Mouse (Mus musculus) heart, postnatal 0 days (tissue): ENCODE results near the gene Drap1. TPM values are rescaled to one million over a fixed set of nuclear protein-coding genes. Genes with fewer than 3 reads are reported as not detected.

Source experiments
- ATAC-seq: fragments of 200-750 bp; cut with Nextera tagmentation; 2 replicates; pipeline ENCODE4 v1.8.0; 2017; ENCODE audit warnings: low read depth, moderate number of reproducible peaks, moderate library complexity; ENCODE audit not compliant: insufficient read depth
- DNase-seq: peaks from one replicate; pipeline ENCODE4 v3.0.0-alpha.2; 2016; ENCODE audit warnings: low spot score
- H3K27ac ChIP-seq: fragments of 300-500 bp; sonication (generic); 2 replicates; pipeline ENCODE4 v1.5.1; 2014; ENCODE audit warnings: low read depth, mild to moderate bottlenecking
- H3K27me3 ChIP-seq: fragments of 300-500 bp; sonication (generic); 2 replicates; pipeline ENCODE4 v1.6.1; 2014; ENCODE audit warnings: low read length, mixed read lengths; ENCODE audit not compliant: control insufficient read depth, insufficient read depth
- H3K36me3 ChIP-seq: fragments of 300-500 bp; sonication (generic); replicated peaks from 2 replicates; pipeline ENCODE4 v1.6.1; 2014; ENCODE audit warnings: low read length, mixed read lengths; ENCODE audit not compliant: control insufficient read depth, insufficient read depth
- H3K4me1 ChIP-seq: fragments of 300-500 bp; sonication (generic); 2 replicates; pipeline ENCODE4 v1.6.1; 2014; ENCODE audit warnings: antibody characterized with exemption; ENCODE audit not compliant: control insufficient read depth, insufficient read depth
- H3K4me2 ChIP-seq: fragments of 300-500 bp; sonication (generic); 2 replicates; pipeline ENCODE4 v1.6.1; 2014; ENCODE audit warnings: low read depth, mild to moderate bottlenecking, low read length, moderate library complexity
- H3K4me3 ChIP-seq: fragments of 300-500 bp; sonication (generic); 2 replicates; pipeline ENCODE4 v1.5.1; 2014; ENCODE audit warnings: low read depth, low read length
- H3K9ac ChIP-seq: fragments of 300-500 bp; sonication (generic); replicated peaks from 2 replicates; pipeline ENCODE4 v1.6.1; 2014; ENCODE audit warnings: low read depth, low read length, mixed read lengths
- H3K9me3 ChIP-seq: fragments of 300-500 bp; sonication (generic); replicated peaks from 2 replicates; pipeline ENCODE4 v1.6.1; 2016; ENCODE audit warnings: low read length; ENCODE audit not compliant: control insufficient read depth
- CTCF ChIP-seq: IDR thresholded peaks from 2 replicates; pipeline ENCODE4 v1.5.1; 2016; ENCODE audit warnings: antibody characterized with exemption, control low read depth, low read depth
- EP300 ChIP-seq: IDR thresholded peaks from 2 replicates; pipeline ENCODE4 v1.6.1; 2016; ENCODE audit warnings: antibody characterized with exemption, low read depth
- WGBS: fragments of 180-500 bp; shearing (Covaris S2); extraction: QIAGEN DNeasy Blood & Tissue Kit; methylation state at CpG from one replicate; pipeline ENCODE4 v1.1.7; 2014; 5-methylcytosine and 5-hydroxymethylcytosine counted together
- polyA plus RNA-seq: library from polyadenylated mRNA; unstranded; fragments of >200 nt; fragmentation: Nextera tagmentation; extraction: Ambion mirVana; gene quantifications from 2 replicates; pipeline ENCODE4 v1.2.1, GENCODE M21; 2015
- total RNA-seq: library from RNA; depleted of rRNA; stranded (reverse); fragments of >200 nt; gene quantifications from 2 replicates; pipeline ENCODE4 v1.2.3, GENCODE M21; 2014; ENCODE audit warnings: low replicate concordance

The Drap1 gene
- total and polyA plus RNA-seq, 2 experiments from 2014 or later, result 169 to 328 TPM

DNA sequence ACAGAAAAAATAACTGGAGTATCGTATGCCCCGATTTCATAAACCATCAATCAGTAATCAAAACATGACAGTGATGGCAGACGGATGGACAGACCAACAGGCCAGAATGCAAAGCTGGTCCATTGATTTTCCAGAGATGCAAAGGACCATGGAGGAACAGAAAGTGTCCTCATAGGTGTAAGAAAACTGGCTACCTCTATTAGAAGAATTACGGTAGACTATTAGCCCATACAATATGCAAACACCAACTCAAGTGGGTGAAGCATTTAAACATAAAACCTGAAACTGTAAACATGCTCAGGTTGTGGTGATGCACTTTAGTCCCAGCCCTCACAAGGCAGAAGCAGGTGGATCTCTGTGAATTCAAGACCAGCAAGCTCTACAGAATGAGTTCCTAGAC, 29.4 kb downstream of the Drap1 start:
- H3K4me2 ChIP-seq, result no peak overlapping the region
- TF ChIP-seq CTCF (no peak), EP300 (no peak)
- no peak overlapping the region for H3K27ac ChIP-seq
- DNase-seq (no peak), ATAC-seq (no peak)
- no peak overlapping the region for H3K4me3 ChIP-seq
- no peak overlapping the region for H3K9ac ChIP-seq
- no peaks in the 10 kb centered on the region; the same call in 1 of the 2 replicates for H3K4me1 ChIP-seq
- 74% methylated on average over 4 of the region's 4 CpGs for WGBS
- no peaks in the 10 kb centered on the region for H3K27me3 ChIP-seq
- H3K9me3 ChIP-seq, result no peaks in the 10 kb centered on the region
- no peaks in the 10 kb centered on the region for H3K36me3 ChIP-seq

DNA sequence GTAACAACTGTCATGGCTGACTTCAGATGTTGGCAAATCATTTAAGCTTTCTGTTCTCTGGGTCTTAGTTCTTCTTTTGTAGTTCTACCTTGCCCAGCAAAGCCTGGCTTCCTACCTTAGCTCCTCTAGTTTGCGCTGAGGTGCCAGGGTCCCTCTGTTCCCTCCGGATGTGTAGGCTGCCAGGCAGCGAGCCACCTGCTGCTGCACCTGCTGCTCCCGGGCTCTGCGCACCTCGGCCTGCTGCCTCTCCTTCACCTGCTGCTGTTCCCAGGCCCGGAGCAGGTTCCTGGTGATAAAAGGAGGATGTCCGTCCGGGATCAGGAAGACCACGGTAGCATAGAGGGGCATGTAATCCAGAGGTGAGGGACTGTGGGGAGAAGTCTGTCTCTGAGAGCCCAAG, 30.6 kb downstream of the Drap1 start:
- WGBS, result 51% methylated on average over 10 of the region's 10 CpGs
- Histone ChIP-seq H3K27me3 (no peaks in the 10 kb centered on the region), H3K4me3 (no peak overlapping the region), H3K9ac (no peak overlapping the region), H3K4me2 (no peak overlapping the region), H3K27ac (no peak overlapping the region), H3K36me3 (no peaks in the 10 kb centered on the region), H3K4me1 (peaks cover 12% of the 10 kb centered on the region), H3K9me3 (no peaks in the 10 kb centered on the region)
- ATAC-seq (no peak), DNase-seq (no peak)
- TF ChIP-seq CTCF (no peak), EP300 (no peak)

DNA sequence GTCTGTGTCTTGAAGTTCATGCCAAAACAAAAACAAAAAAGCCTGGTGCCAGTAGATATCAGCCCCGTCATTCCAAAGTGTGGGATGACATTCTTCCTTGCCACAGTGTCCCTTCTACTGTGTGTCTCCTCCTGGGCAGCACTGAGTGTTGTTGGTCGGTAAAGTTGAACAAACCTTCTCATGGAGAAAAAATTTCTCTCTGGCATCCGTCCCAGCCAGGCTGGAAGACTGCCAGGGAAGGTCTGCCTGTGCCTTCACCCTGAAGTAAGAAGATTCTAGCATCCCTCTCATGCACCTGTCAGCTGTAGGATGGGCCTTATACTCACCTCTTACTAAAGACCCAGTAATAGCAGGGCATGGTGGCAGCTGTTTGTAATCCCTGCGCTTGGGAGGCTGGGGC, 31.9 kb downstream of the Drap1 start:
- Histone ChIP-seq H3K9me3 (no peaks in the 10 kb centered on the region), H3K36me3 (no peaks in the 10 kb centered on the region), H3K9ac (no peak overlapping the region), H3K4me1 (peaks cover 15% of the 10 kb centered on the region), H3K4me2 (no peak overlapping the region), H3K27ac (peak overlapping the region; percentile 56), H3K4me3 (no peak overlapping the region), H3K27me3 (no peaks in the 10 kb centered on the region)
- ATAC-seq, result no peak
- WGBS, result 14% methylated on average over 4 of the region's 4 CpGs
- peak; percentile 35 for DNase-seq
- TF ChIP-seq CTCF (no peak), EP300 (no peak)

GRCm38 (mm10) chr19:5390416-5390815, 34.4 kb downstream of the Drap1 start:
- H3K4me1 ChIP-seq, result peaks cover 25% of the 10 kb centered on the region
- no peaks in the 10 kb centered on the region for H3K27me3 ChIP-seq
- peak overlapping the region; percentile 85 for H3K4me2 ChIP-seq
- H3K9me3 ChIP-seq, result no peaks in the 10 kb centered on the region
- peaks cover 4% of the 10 kb centered on the region for H3K36me3 ChIP-seq
- H3K4me3 ChIP-seq, result peak overlapping the region; percentile 93; the same call in 1 of the 2 replicates
- H3K27ac ChIP-seq, result peak overlapping the region; percentile 88; the same call in 1 of the 2 replicates
- TF ChIP-seq EP300, result no peak
- peak overlapping the region; percentile 91; the same call in 1 of the 2 replicates for H3K9ac ChIP-seq
- no peak for DNase-seq
- ATAC-seq, result no peak
- 54% methylated on average over 8 of the region's 8 CpGs for WGBS

- no peaks in the 10 kb centered on the region for H3K9me3 ChIP-seq
- peak overlapping the region; percentile 91 for H3K9ac ChIP-seq
- DNase-seq (peak; percentile 30), ATAC-seq (no peak)
- H3K4me2 ChIP-seq, result peak overlapping the region; percentile 85
- H3K27ac ChIP-seq, result peak overlapping the region; percentile 88
- H3K4me1 ChIP-seq, result peaks cover 25% of the 10 kb centered on the region
- no peak for TF ChIP-seq EP300
- TF ChIP-seq CTCF, result no peak
- no peaks in the 10 kb centered on the region for H3K27me3 ChIP-seq
- WGBS, result 20% methylated on average over 12 of the region's 12 CpGs
- peak overlapping the region; percentile 93 for H3K4me3 ChIP-seq
- peaks cover 11% of the 10 kb centered on the region for H3K36me3 ChIP-seq
These were observed 35.1 kb downstream of the Drap1 start for GRCm38 (mm10) chr19:5389647-5390046.

DNA sequence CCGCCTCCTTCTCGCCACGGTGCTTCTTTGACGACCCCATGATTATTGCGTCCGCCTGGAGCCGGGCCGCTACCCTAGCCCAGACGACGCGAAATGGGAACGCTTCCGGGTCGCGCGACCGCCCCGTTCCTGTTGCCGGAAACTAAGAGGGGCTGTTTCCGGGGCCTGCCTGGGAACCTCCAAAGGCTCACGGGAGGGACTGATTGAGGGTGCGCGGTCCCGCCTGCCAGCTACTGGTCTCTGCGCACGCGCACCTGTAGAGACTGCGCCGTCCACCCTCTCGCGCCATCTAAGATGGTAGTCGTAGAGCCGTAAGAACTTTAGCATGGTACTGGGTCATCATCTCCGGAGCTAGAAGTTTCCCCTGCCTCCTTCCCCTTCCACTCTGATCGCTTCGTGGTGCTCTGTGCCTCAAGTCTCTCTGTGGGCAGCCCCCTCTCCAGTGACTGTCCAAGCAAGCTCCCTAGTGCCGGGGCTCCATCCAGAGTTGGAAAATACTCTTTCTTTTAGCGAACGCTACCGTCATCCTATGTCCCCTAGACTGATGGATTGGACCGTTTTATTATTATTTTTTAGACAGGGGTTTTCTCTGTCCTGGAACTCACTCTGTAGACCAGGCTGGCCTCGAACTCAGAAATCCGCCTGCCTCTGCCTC, 36.1 kb downstream of the Drap1 start, which contains the start of gene Sart1:
TSS of gene Sart1 (minus strand) at position 116 of the 655 bp plus-strand sequence.
- ATAC-seq (peak; percentile 95), DNase-seq (peak; percentile 99)
- Histone ChIP-seq H3K36me3 (peaks cover 20% of the 10 kb centered on the region), H3K9me3 (no peaks in the 10 kb centered on the region), H3K9ac (peak within 1 kb of the TSS; percentile 91), H3K27ac (peak within 1 kb of the TSS; percentile 88), H3K4me1 (peaks cover 25% of the 10 kb centered on the region), H3K27me3 (no peaks in the 10 kb centered on the region), H3K4me2 (peak within 1 kb of the TSS; percentile 85), H3K4me3 (peak within 1 kb of the TSS; percentile 93)
- TF ChIP-seq EP300 (no peak; the same call in 1 of the 2 replicates), CTCF (no peak)
- WGBS, result 1% methylated on average over 41 of the region's 43 CpGs
